Comparison of ENCODE assay signal across 16 mouse cellular contexts in the genomic region with DNA sequence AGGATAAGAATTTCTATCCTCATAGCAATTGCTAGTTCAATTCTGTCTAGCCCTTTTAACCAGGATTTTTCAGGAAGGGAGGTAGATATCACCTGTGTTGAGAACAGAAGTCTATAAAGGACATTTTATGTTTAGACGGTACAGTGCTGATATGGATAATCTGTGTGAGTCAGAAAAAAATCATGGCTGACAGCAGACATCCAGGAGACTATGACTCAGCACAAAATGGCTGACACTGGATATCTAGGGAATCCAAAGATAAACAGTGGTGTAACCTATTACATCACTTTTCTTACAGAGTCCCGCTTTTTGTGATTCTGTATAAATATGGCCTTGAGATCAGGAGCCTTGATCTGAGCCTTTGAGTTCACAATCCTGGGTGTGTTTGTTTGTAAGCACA.
"Had no signal": no experiment of that assay in that cellular context is flagged by ENCODE, and none has a peak within 500 bp of the region (broad histone marks: within the 10 kb centered on the region; RNA-seq: fewer than 3 reads in every experiment).

No protein-coding gene starts in this region.

- H3K4me2 ChIP-seq: neural tube, embryonic 12.5 days; neural tube, embryonic 13.5 days; neural tube, embryonic 15.5 days; stomach, embryonic 15.5 days had no signal

- H3K9me3 ChIP-seq: neural tube, embryonic 12.5 days; neural tube, embryonic 13.5 days; neural tube, embryonic 15.5 days; stomach, embryonic 15.5 days had no signal

- H3K9ac ChIP-seq: neural tube, embryonic 12.5 days; neural tube, embryonic 13.5 days; neural tube, embryonic 15.5 days; stomach, embryonic 15.5 days had no signal

- DNase-seq: retina, postnatal 1 day; right cerebral cortex, adult 18-20 months; right cerebral cortex, postnatal 14 days; right cerebral cortex, postnatal 25 days; right cerebral cortex, postnatal 4 days; spleen, adult 18-20 months; thymus, adult 18-20 months; thymus, adult 2 months; thymus, postnatal 14 days; thymus, postnatal 25 days; thymus, postnatal 36 days; thymus, postnatal 4 days had no signal

- H3K4me3 ChIP-seq: neural tube, embryonic 12.5 days; neural tube, embryonic 13.5 days; neural tube, embryonic 15.5 days; stomach, embryonic 15.5 days had no signal

- H3K27me3 ChIP-seq: neural tube, embryonic 12.5 days; neural tube, embryonic 13.5 days; neural tube, embryonic 15.5 days; stomach, embryonic 15.5 days had no signal

- H3K4me1 ChIP-seq: neural tube, embryonic 12.5 days; neural tube, embryonic 13.5 days; neural tube, embryonic 15.5 days; stomach, embryonic 15.5 days had no signal

- H3K27ac ChIP-seq: neural tube, embryonic 12.5 days; neural tube, embryonic 13.5 days; neural tube, embryonic 15.5 days; stomach, embryonic 15.5 days had no signal

- H3K36me3 ChIP-seq: neural tube, embryonic 12.5 days; neural tube, embryonic 13.5 days; neural tube, embryonic 15.5 days; stomach, embryonic 15.5 days had no signal
